Mouse (Mus musculus) MEL (cell line): ENCODE measurements around the gene Slc39a2. TPM values are rescaled to one million over a fixed set of nuclear protein-coding genes. Genes with fewer than 3 reads are reported as not detected.

Experiments used
- DNase-seq: peaks from one replicate; pipeline ENCODE4 v3.0.0; 2011; ENCODE audit warnings: low read depth, low spot score
- H3K27ac ChIP-seq: 2 replicates; pipeline ENCODE4 v1.5.1; 2012; ENCODE audit warnings: low read depth, mild to moderate bottlenecking, control low read depth, low read length, moderate library complexity; ENCODE audit not compliant: control insufficient read depth
- H3K27me3 ChIP-seq, 2 experiments: fragments of 150-350 bp in 1 of 2; sonication (generic) in 1 of 2; 2 replicates each; pipeline ENCODE4 v1.6.1; 2012; ENCODE audit warnings: low read length in 2 of 2, mild to moderate bottlenecking in 2 of 2, improper control_type of control experiment in 1 of 2, moderate library complexity in 1 of 2; ENCODE audit not compliant: insufficient read depth in 2 of 2, control insufficient read depth in 1 of 2
- H3K36me3 ChIP-seq, 2 experiments: 2 replicates each; pipeline ENCODE4 v1.6.1; 2012 to 2014; ENCODE audit warnings: low read length in 2 of 2, improper control_type of control experiment in 1 of 2, inconsistent platforms in 1 of 2, mild to moderate bottlenecking in 1 of 2; ENCODE audit not compliant: insufficient read depth in 2 of 2, control insufficient read depth in 1 of 2
- H3K4me1 ChIP-seq, 2 experiments: fragments of 150-350 bp in 1 of 2; sonication (generic) in 1 of 2; 2 replicates each; pipeline ENCODE4 v1.6.1; 2012; ENCODE audit warnings: low read length in 2 of 2, improper control_type of control experiment in 1 of 2, mild to moderate bottlenecking in 1 of 2; ENCODE audit not compliant: insufficient read depth in 2 of 2, control insufficient read depth in 1 of 2
- H3K4me3 ChIP-seq, 2 experiments: fragments of 150-350 bp in 1 of 2; sonication (generic) in 1 of 2; 2 replicates each; pipeline ENCODE4 v1.5.1; 2012; ENCODE audit warnings: low read depth in 2 of 2, low read length in 2 of 2, mild to moderate bottlenecking in 2 of 2, moderate library complexity in 2 of 2, control low read depth in 1 of 2, improper control_type of control experiment in 1 of 2; ENCODE audit not compliant: control insufficient read depth in 1 of 2, insufficient read depth in 1 of 2
- H3K79me2 ChIP-seq: 2 replicates; pipeline ENCODE4 v1.6.1; 2012; ENCODE audit warnings: mild to moderate bottlenecking, low read length, moderate library complexity; ENCODE audit not compliant: control insufficient read depth, poor library complexity, insufficient read depth
- H3K9ac ChIP-seq: 2 replicates; pipeline ENCODE4 v1.6.1; 2012; ENCODE audit warnings: low read depth, mild to moderate bottlenecking, control low read depth, low read length, moderate library complexity; ENCODE audit not compliant: control insufficient read depth, poor library complexity, severe bottlenecking
- H3K9me3 ChIP-seq: fragments of 150-350 bp; sonication (generic); replicated peaks from 2 replicates; pipeline ENCODE4 v1.6.1; 2012; ENCODE audit warnings: mild to moderate bottlenecking, low read length, improper control_type of control experiment, moderate library complexity; ENCODE audit not compliant: insufficient read depth
- CHD2 ChIP-seq: IDR thresholded peaks from 2 replicates; pipeline ENCODE4 v1.6.1; 2011; ENCODE audit warnings: low read length, improper control_type of control experiment
- ELF1 ChIP-seq: IDR thresholded peaks from 2 replicates; pipeline ENCODE4 v1.6.1; 2014; ENCODE audit warnings: low read depth, mild to moderate bottlenecking, inconsistent platforms, low read length, improper control_type of control experiment, moderate library complexity
- EP300 ChIP-seq, 2 experiments: IDR thresholded peaks; 2 replicates each; pipeline ENCODE4 v1.6.1; 2011; ENCODE audit warnings: improper control_type of control experiment in 2 of 2, low read length in 2 of 2, low read depth in 1 of 2, mild to moderate bottlenecking in 1 of 2
- ETS1 ChIP-seq: IDR thresholded peaks from 2 replicates; pipeline ENCODE4 v1.6.1; 2012; ENCODE audit warnings: low read depth, mild to moderate bottlenecking, inconsistent platforms, low read length, improper control_type of control experiment, moderate library complexity
- GATA1 ChIP-seq: IDR thresholded peaks from 2 replicates; pipeline ENCODE4 v1.6.1; 2011; ENCODE audit warnings: low read depth, low read length, improper control_type of control experiment
- KAT2A ChIP-seq: conservative IDR thresholded peaks from 2 replicates; pipeline ENCODE4 v1.6.1; 2012; ENCODE audit warnings: low read depth, low read length, improper control_type of control experiment, inconsistent platforms
- MAFK ChIP-seq: IDR thresholded peaks from 2 replicates; pipeline ENCODE4 v1.6.1; 2011; ENCODE audit warnings: low read depth, mild to moderate bottlenecking, low read length, improper control_type of control experiment, borderline replicate concordance
- MAZ ChIP-seq: IDR thresholded peaks from 2 replicates; pipeline ENCODE4 v1.6.1; 2012; ENCODE audit warnings: low read depth, mild to moderate bottlenecking, inconsistent platforms, low read length, improper control_type of control experiment
- MYC ChIP-seq: IDR thresholded peaks from 2 replicates; pipeline ENCODE4 v1.6.1; 2011; ENCODE audit warnings: low read depth, mild to moderate bottlenecking, low read length, improper control_type of control experiment, moderate library complexity
- NRF1 ChIP-seq: IDR thresholded peaks from 2 replicates; pipeline ENCODE4 v1.6.1; 2014; ENCODE audit warnings: low read depth, mild to moderate bottlenecking, inconsistent platforms, low read length, improper control_type of control experiment, moderate library complexity; ENCODE audit not compliant: poor library complexity, insufficient read depth, severe bottlenecking
- POLR2A ChIP-seq, 2 experiments: IDR thresholded peaks; 2 replicates each; pipeline ENCODE4 v1.6.1; 2011 to 2012; ENCODE audit warnings: low read length in 2 of 2, mild to moderate bottlenecking in 2 of 2, control low read depth in 1 of 2, improper control_type of control experiment in 1 of 2, low read depth in 1 of 2, moderate library complexity in 1 of 2; ENCODE audit not compliant: control insufficient read depth in 1 of 2, insufficient read depth in 1 of 2, poor library complexity in 1 of 2
- RCOR1 ChIP-seq: IDR thresholded peaks from 2 replicates; pipeline ENCODE4 v1.6.1; 2012; ENCODE audit warnings: low read depth, mild to moderate bottlenecking, inconsistent platforms, low read length, improper control_type of control experiment
- TAL1 ChIP-seq: IDR thresholded peaks from 2 replicates; pipeline ENCODE4 v1.6.1; 2012; ENCODE audit warnings: mild to moderate bottlenecking, inconsistent platforms, low read length, moderate library complexity, mixed read lengths
- TBP ChIP-seq: IDR thresholded peaks from 2 replicates; pipeline ENCODE4 v1.8.0; 2011; ENCODE audit warnings: low read depth, low read length, improper control_type of control experiment
- TCF12 ChIP-seq: IDR thresholded peaks from 2 replicates; pipeline ENCODE4 v1.6.1; 2014; ENCODE audit warnings: low read depth, mild to moderate bottlenecking, inconsistent platforms, low read length, improper control_type of control experiment, moderate library complexity
- UBTF ChIP-seq: IDR thresholded peaks from 2 replicates; pipeline ENCODE4 v1.6.1; 2012; ENCODE audit warnings: low read depth, mild to moderate bottlenecking, inconsistent platforms, low read length, improper control_type of control experiment, moderate library complexity, borderline replicate concordance; ENCODE audit not compliant: insufficient read depth
- polyA plus RNA-seq, 2 experiments: library from polyadenylated mRNA; stranded (reverse) in 1 of 2; unstranded in 1 of 2; fragments of >175 nt in 1 of 2; fragments of >200 nt in 1 of 2; gene quantifications; 2 replicates each; pipeline versions ENCODE4 v1.2.1 to v1.2.4; 2012; ENCODE audit warnings: low replicate concordance in 2 of 2, low read depth in 1 of 2; ENCODE audit not compliant: insufficient read length in 2 of 2, insufficient read depth in 1 of 2, missing spikeins in 1 of 2
- total RNA-seq: library from RNA; depleted of rRNA; stranded (reverse); fragments of 300-350 nt; gene quantifications from 2 replicates; pipeline ENCODE4 v1.2.3, GENCODE M21; 2012

Slc39a2 gene
- total and polyA plus RNA-seq, 3 experiments, result 0.07 TPM; not detected in 2

GRCm38 (mm10) chr14:51915030-51915429, 22.3 kb downstream of the Slc39a2 start:
- H3K4me1 ChIP-seq, result peaks cover 2 to 9% of the 10 kb centered on the region in 2 experiments
- H3K79me2 ChIP-seq, result no peaks in the 10 kb centered on the region
- H3K27ac ChIP-seq, result no peak overlapping the region
- no peaks in the 10 kb centered on the region for H3K27me3 ChIP-seq
- TF ChIP-seq EP300 (IDR thresholded peaks at IDR 0.05; ENCODE audit: low read depth in 1 of 2, low read length in 2 of 2), result peak in 1 of 2 experiments; percentile 10; a peak in 1 of 4 replicates
- TF ChIP-seq TBP, result 0 out of 2 replicates have a peak, but pooled peaks have one; percentile 15
- no peak for TF ChIP-seq TCF12
- TF ChIP-seq KAT2A, result no peak
- TF ChIP-seq CHD2, result no peak
- TF ChIP-seq MAZ, result no peak
- no peak for TF ChIP-seq UBTF
- no peak for TF ChIP-seq MYC
- H3K9ac ChIP-seq, result no peak overlapping the region
- peaks cover 0 to 5% of the 10 kb centered on the region in 2 experiments; a peak in 2 of 4 replicates for H3K36me3 ChIP-seq
- peak; percentile 46 for DNase-seq
- H3K4me3 ChIP-seq, result no peak overlapping the region
- H3K9me3 ChIP-seq, result no peaks in the 10 kb centered on the region

- H3K9me3 ChIP-seq, result no peaks in the 10 kb centered on the region
- no peaks in the 10 kb centered on the region for H3K79me2 ChIP-seq
- peaks cover 0 to 5% of the 10 kb centered on the region in 2 experiments; a peak in 2 of 4 replicates for H3K36me3 ChIP-seq
- H3K9ac ChIP-seq, result no peak overlapping the region
- no peak for TF ChIP-seq POLR2A (IDR thresholded peaks at IDR 0.05; ENCODE audit: control insufficient read depth in 1 of 2, insufficient read depth in 1 of 2, low read depth in 1 of 2, low read length in 2 of 2, poor library complexity in 1 of 2)
- no peak for TF ChIP-seq GATA1
- TF ChIP-seq TAL1, result no peak
- no peak for TF ChIP-seq NRF1
- no peak for TF ChIP-seq ELF1
- no peak for TF ChIP-seq MYC
- TF ChIP-seq MAFK, result no peak
- TF ChIP-seq ETS1, result no peak
- no peak for TF ChIP-seq RCOR1
- TF ChIP-seq EP300 (IDR thresholded peaks at IDR 0.05; ENCODE audit: low read depth in 1 of 2, low read length in 2 of 2), result no peak
- no peaks in the 10 kb centered on the region for H3K27me3 ChIP-seq
- H3K4me3 ChIP-seq, result no peak overlapping the region
- DNase-seq, result no peak
- H3K27ac ChIP-seq, result no peak overlapping the region
- H3K4me1 ChIP-seq, result peaks cover 2 to 9% of the 10 kb centered on the region in 2 experiments
Observed at GRCm38 (mm10) chr14:51916539-51916938, 23.9 kb downstream of the Slc39a2 start.
